Mouse (Mus musculus) heart, adult 2 months (tissue): Measurements from ENCODE around the gene Gen1. TPM values are rescaled to one million over a fixed set of nuclear protein-coding genes. Genes with fewer than 3 reads are reported as not detected.

Experiments
- DNase-seq, 2 experiments: peaks; one replicate each; pipeline ENCODE4 v3.0.0; 2021
- H3K27ac ChIP-seq: fragments of 200-600 bp; 2 replicates; pipeline ENCODE4 v1.8.1; 2022
- H3K27me3 ChIP-seq: fragments of 200-500 bp; 2 replicates; pipeline ENCODE4 v1.6.1; 2012; ENCODE audit warnings: mild to moderate bottlenecking, low read length, inconsistent platforms, mixed read lengths; ENCODE audit not compliant: control insufficient read depth, insufficient read depth
- H3K36me3 ChIP-seq: fragments of 200-500 bp; 2 replicates; pipeline ENCODE4 v1.6.1; 2012; ENCODE audit warnings: low read length, inconsistent platforms; ENCODE audit not compliant: control insufficient read depth, insufficient read depth
- H3K4me1 ChIP-seq: fragments of 200-500 bp; 2 replicates; pipeline ENCODE4 v1.6.1; 2011; ENCODE audit warnings: low read length; ENCODE audit not compliant: control insufficient read depth, insufficient read depth
- H3K4me3 ChIP-seq: fragments of 200-600 bp; 2 replicates; pipeline ENCODE4 v1.8.1; 2022
- H3K79me2 ChIP-seq: fragments of 200-500 bp; replicated peaks from 2 replicates; pipeline ENCODE4 v1.6.1; 2012; ENCODE audit warnings: mild to moderate bottlenecking, inconsistent platforms, low read length, moderate library complexity, mixed read lengths; ENCODE audit not compliant: control insufficient read depth, insufficient read depth
- H3K9ac ChIP-seq: fragments of 200-500 bp; 2 replicates; pipeline ENCODE4 v1.6.1; 2012; ENCODE audit warnings: low read depth, mild to moderate bottlenecking, control low read depth, inconsistent platforms, low read length, mixed read lengths
- CTCF ChIP-seq: fragments of 200-600 bp; IDR thresholded peaks from 2 replicates; pipeline ENCODE4 v1.8.1; 2022; ENCODE audit warnings: antibody characterized with exemption, mild to moderate bottlenecking, moderate library complexity
- EP300 ChIP-seq: fragments of 200-500 bp; IDR thresholded peaks from 2 replicates; pipeline ENCODE4 v1.6.1; 2011; ENCODE audit warnings: low read depth, low read length, control low read depth; ENCODE audit not compliant: insufficient read depth
- POLR2A ChIP-seq: fragments of 200-500 bp; IDR thresholded peaks from 2 replicates; pipeline ENCODE4 v1.6.1; 2011; ENCODE audit warnings: mild to moderate bottlenecking, low read depth, low read length, control low read depth; ENCODE audit not compliant: insufficient read depth
- WGBS: fragments of 180-500 bp; shearing (Covaris S2); methylation state at CpG from one replicate; pipeline ENCODE4 v1.1.7; 2018; 5-methylcytosine and 5-hydroxymethylcytosine counted together
- intact Hi-C: fragments of 180-260 bp; cut with DNase I; formaldehyde crosslinking; loops from one replicate; pipeline ENCODE4 v1.15.1; 2025
- polyA plus RNA-seq: library from polyadenylated mRNA; depleted of rRNA; stranded (reverse); fragments of >200 nt; gene quantifications from 2 replicates; pipeline ENCODE4 v1.2.3, GENCODE M21; 2012
- total RNA-seq, 2 experiments: library from RNA; stranded (reverse); gene quantifications; 2 replicates each; pipeline ENCODE4 v1.2.3; 2021

Gene Gen1
- total and polyA plus RNA-seq, 3 experiments: 0.16 to 1.1 (median 0.78) TPM

GRCm38 (mm10) chr12:11286382-11286781 lies 20.8 kb upstream of the Gen1 start:
- 92% methylated on average over 2 of the region's 2 CpGs for whole genome bisulfite sequencing
- peak; percentile 60 for TF ChIP-seq CTCF
- TF ChIP-seq POLR2A: no peak
- H3K4me1 ChIP-seq: no peaks in the 10 kb centered on the region
- H3K79me2 ChIP-seq: no peaks in the 10 kb centered on the region
- intact Hi-C loops: loop anchor here (2.0 to 5.0 kb wide), 2 partner anchors 14 to 89 kb away; no protein-coding TSS in a partner anchor
- no peak overlapping the region for H3K4me3 ChIP-seq
- no peak for DNase-seq
- no peak overlapping the region for H3K9ac ChIP-seq
- peaks cover 13% of the 10 kb centered on the region for H3K36me3 ChIP-seq
- H3K27ac ChIP-seq: no peak overlapping the region
- no peaks in the 10 kb centered on the region for H3K27me3 ChIP-seq

- no peak for DNase-seq
- Histone ChIP-seq H3K27me3 (no peaks in the 10 kb centered on the region), H3K4me3 (no peak overlapping the region), H3K9ac (no peak overlapping the region), H3K36me3 (peaks cover 8% of the 10 kb centered on the region), H3K27ac (no peak overlapping the region), H3K4me1 (no peaks in the 10 kb centered on the region), H3K79me2 (0 out of 2 replicates have a peak, but pooled peaks cover 1% of the 10 kb centered on the region)
- TF ChIP-seq EP300 (no peak), CTCF (no peak), POLR2A (no peak)
- intact Hi-C loops: no loop called here
- 92% methylated on average over 2 of the region's 2 CpGs for whole genome bisulfite sequencing
Observed at GRCm38 (mm10) chr12:11281584-11281983, 16.0 kb upstream of the Gen1 start.

GRCm38 (mm10) chr12:11279886-11280285 lies 14.3 kb upstream of the Gen1 start:
- TF ChIP-seq CTCF (no peak), POLR2A (no peak), EP300 (no peak)
- Histone ChIP-seq H3K36me3 (peaks cover 5% of the 10 kb centered on the region), H3K27ac (no peak overlapping the region), H3K4me3 (no peak overlapping the region), H3K79me2 (peaks cover 3% of the 10 kb centered on the region; the same call in 1 of the 2 replicates), H3K9ac (no peak overlapping the region), H3K4me1 (peaks cover 1% of the 10 kb centered on the region; the same call in 1 of the 2 replicates), H3K27me3 (no peaks in the 10 kb centered on the region)
- intact Hi-C loops: no loop called here
- no peak for DNase-seq
- WGBS: 74% methylated on average over 3 of the region's 3 CpGs

- H3K27ac ChIP-seq: no peak overlapping the region
- intact Hi-C loops: no loop called here
- TF ChIP-seq POLR2A (no peak), EP300 (no peak), CTCF (no peak)
- peaks cover 1% of the 10 kb centered on the region; the same call in 1 of the 2 replicates for H3K4me1 ChIP-seq
- no peaks in the 10 kb centered on the region for H3K27me3 ChIP-seq
- H3K79me2 ChIP-seq: peaks cover 4% of the 10 kb centered on the region; the same call in 1 of the 2 replicates
- DNase-seq: no peak
- H3K4me3 ChIP-seq: no peak overlapping the region
- H3K36me3 ChIP-seq: peaks cover 12% of the 10 kb centered on the region
- H3K9ac ChIP-seq: no peak overlapping the region
- WGBS: 93% methylated on average over 6 of the region's 6 CpGs
Observed at GRCm38 (mm10) chr12:11277207-11277606, 11.6 kb upstream of the Gen1 start.

GRCm38 (mm10) chr12:11276632-11277031 lies 11.0 kb upstream of the Gen1 start:
- Histone ChIP-seq H3K4me3 (no peak overlapping the region), H3K9ac (no peak overlapping the region), H3K27me3 (no peaks in the 10 kb centered on the region), H3K79me2 (peaks cover 4% of the 10 kb centered on the region; the same call in 1 of the 2 replicates), H3K27ac (no peak overlapping the region), H3K4me1 (peaks cover 1% of the 10 kb centered on the region; the same call in 1 of the 2 replicates), H3K36me3 (peaks cover 12% of the 10 kb centered on the region)
- intact Hi-C loops: no loop called here
- WGBS: 94% methylated on average over 2 of the region's 2 CpGs
- TF ChIP-seq POLR2A: no peak
- TF ChIP-seq EP300: no peak
- TF ChIP-seq CTCF: no peak
- no peak for DNase-seq

- no peaks in the 10 kb centered on the region for H3K27me3 ChIP-seq
- no peak for DNase-seq
- H3K27ac ChIP-seq: no peak overlapping the region
- whole genome bisulfite sequencing: 58% methylated on average over 1 of the region's 1 CpGs
- H3K36me3 ChIP-seq: peaks cover 26% of the 10 kb centered on the region
- H3K4me3 ChIP-seq: no peak overlapping the region
- TF ChIP-seq POLR2A (no peak), EP300 (no peak), CTCF (no peak)
- peaks cover 3% of the 10 kb centered on the region for H3K4me1 ChIP-seq
- peaks cover 3% of the 10 kb centered on the region for H3K79me2 ChIP-seq
- no peak overlapping the region for H3K9ac ChIP-seq
- intact Hi-C loops: no loop called here
Observed at GRCm38 (mm10) chr12:11273185-11273584, 7.6 kb upstream of the Gen1 start.

- peaks cover 27% of the 10 kb centered on the region for H3K36me3 ChIP-seq
- H3K27ac ChIP-seq: no peak overlapping the region
- WGBS: 96% methylated on average over 4 of the region's 4 CpGs
- H3K4me1 ChIP-seq: peaks cover 4% of the 10 kb centered on the region
- no peaks in the 10 kb centered on the region for H3K27me3 ChIP-seq
- no peak for DNase-seq
- H3K9ac ChIP-seq: no peak overlapping the region
- intact Hi-C loops: no loop called here
- H3K79me2 ChIP-seq: peaks cover 3% of the 10 kb centered on the region
- no peak overlapping the region for H3K4me3 ChIP-seq
- no peak for TF ChIP-seq EP300
- no peak for TF ChIP-seq CTCF
- TF ChIP-seq POLR2A: no peak
Observed at GRCm38 (mm10) chr12:11272568-11272967, 7.0 kb upstream of the Gen1 start.
